Mouse (Mus musculus) T-helper 2 cell (primary cell): ENCODE measurements around the gene Tpx2.

ENCODE experiments used
- in situ Hi-C: fragments of 300-600 bp; cut with MboI, MseI; formaldehyde crosslinking; loops from one replicate; pipeline ENCODE4 v1.15.1; 2025; ENCODE audit warnings: high pct_unique_total_duplicates

Tpx2 gene

GRCm38 (mm10) chr2:152943568-152943967, 95.8 kb downstream of the Tpx2 start:
- in situ Hi-C loops: no loop called here

GRCm38 (mm10) chr2:152944013-152944412, 96.2 kb downstream of the Tpx2 start:
- in situ Hi-C loops: no loop called here
